Mouse (Mus musculus) heart, adult 8-10 months (tissue): Measurements from ENCODE around the gene Iqgap3. TPM values are rescaled to one million over a fixed set of nuclear protein-coding genes. Genes with fewer than 3 reads are reported as not detected.

ENCODE experiments used
- DNase-seq: peaks from one replicate; pipeline ENCODE4 v3.0.0; 2022; ENCODE audit warnings: low spot score
- total RNA-seq, 4 experiments: library from RNA; stranded (reverse); gene quantifications; 2 replicates each; pipeline ENCODE4 v1.2.4; 2022

The Iqgap3 gene
- total RNA-seq, 4 experiments from 2014 or later = 0.22 to 0.80 (median 0.45) TPM

GRCm38 (mm10) chr3:88094126-88094525, 12.4 kb downstream of the Iqgap3 start:
- no peak for DNase-seq

DNA sequence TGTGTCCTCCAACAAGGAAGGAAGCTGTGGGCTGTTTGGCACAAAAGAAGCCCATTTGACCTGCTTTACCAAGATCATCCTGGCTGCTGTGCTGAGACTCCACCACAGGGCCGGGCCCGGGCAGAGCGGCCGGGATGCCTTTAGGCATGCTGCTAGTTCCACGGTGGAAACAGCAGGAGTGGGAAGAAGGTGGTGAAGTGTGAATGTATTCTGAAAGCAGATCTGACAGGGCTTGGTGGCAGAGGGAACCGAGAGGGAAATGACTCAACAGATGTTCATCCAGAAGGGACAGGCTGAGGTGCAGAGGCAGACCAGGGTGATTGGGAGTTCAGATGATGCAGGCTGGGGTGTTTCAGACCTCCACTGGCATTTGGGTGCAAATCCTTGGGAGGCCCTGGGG, 15.9 kb downstream of the Iqgap3 start:
- no peak for DNase-seq

DNA sequence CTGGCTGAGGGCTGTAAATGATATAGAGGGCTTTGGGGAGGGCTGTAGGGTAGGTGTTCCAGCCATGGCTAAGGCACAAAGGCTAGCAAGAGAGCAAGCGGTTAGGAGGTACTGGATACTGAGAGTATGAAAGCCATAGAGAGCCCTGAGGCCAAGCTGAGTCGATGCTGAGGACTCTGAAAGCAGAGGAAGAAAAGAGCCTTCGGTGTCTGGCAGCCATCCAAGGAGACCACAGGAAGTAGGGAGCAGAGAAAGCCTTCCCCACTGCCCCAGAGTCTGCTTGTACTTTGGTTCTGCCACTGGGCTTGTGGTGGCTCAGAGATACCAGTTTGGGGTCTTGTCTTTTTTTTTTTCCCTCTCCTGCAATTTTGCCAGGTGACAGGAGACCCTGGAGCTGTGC, 18.5 kb downstream of the Iqgap3 start:
- DNase-seq = no peak

DNA sequence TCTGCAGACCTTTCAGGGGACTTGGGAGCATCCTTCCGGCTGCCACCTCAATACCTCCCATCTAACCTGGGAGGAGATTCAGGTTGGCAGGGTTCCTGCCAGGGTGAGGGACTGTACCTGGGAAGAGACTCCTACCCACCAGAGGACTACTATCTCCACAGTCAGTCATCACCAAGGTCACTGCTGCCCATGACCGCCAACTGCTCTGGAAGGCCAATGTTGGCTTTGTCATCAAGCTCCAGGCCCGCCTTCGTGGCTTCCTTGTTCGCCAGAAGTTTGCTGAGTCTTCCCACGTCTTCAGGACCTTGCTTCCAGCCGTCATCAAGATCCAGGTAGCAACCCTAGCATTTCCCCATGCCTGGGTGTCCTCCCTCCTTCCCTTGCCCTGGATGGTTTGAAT, 20.0 kb downstream of the Iqgap3 start:
- DNase-seq = no peak

- DNase-seq = no peak
Measured at GRCm38 (mm10) chr3:88102196-88102595, 20.4 kb downstream of the Iqgap3 start.

DNA sequence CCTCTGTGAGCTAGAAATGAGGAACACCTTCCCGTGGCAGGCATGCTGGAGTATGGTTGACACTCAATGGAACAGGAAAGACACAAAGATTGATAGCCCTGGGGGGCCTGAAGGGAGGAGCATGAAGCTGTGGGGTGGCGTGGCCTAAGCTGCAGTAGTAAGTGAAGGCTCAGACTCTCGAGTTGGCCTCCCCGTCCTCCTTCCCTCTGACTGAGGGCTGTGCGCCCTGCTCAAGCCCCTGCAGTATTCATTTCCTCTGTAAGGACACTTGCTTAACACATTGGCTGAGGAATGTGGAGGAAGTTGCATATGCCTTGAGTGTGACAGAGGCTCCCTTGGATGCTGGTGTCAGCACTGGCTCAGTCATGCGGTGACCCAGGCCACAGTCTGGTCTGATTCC, 20.8 kb downstream of the Iqgap3 start:
- DNase-seq = peak; percentile 16

DNA sequence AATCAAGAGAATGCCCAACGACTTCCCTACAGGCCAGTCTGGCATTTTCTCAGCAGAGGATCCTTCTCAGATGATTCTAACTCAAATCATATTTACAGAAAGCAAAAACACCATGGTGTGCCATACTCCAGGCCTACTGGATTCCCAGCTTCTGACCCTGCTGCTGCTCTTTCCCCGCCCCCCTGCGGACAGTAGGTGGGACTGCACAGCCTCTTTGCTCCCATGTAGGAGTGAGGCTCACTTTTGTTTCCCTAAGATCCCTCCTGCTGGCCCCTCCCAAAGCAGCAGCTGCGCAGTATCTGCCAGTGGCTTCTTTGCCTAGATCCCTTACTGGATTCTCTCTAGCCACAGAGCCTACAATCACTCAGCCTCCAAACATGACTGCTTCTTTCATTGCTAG, 24.4 kb downstream of the Iqgap3 start:
- no peak for DNase-seq

DNA sequence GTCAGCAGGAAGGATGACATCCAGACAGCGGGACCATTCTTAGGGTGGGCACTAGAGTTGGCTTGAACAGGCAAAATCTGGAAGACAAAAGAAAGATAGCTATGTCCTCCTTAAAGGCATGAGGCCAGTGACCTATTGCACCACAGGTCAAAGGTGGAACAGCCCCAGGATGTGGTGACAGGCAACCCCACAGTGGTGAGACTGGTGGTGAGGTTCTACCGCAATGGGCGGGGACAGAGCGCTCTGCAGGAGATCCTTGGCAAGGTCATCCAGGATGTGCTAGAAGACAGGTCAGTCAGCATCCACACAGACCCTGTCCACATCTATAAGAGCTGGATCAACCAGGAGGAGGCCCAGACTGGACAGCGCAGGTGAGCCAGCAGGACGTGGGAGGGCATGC, 27.4 kb downstream of the Iqgap3 start:
- no peak for DNase-seq

- no peak for DNase-seq
Measured at GRCm38 (mm10) chr3:88114396-88114795, 32.6 kb downstream of the Iqgap3 start.

- DNase-seq = peak; percentile 79
Measured at GRCm38 (mm10) chr3:88120117-88120651, 38.4 kb downstream of the Iqgap3 start.

- no peak for DNase-seq
Measured at GRCm38 (mm10) chr3:88121164-88122131, 39.7 kb downstream of the Iqgap3 start.

DNA sequence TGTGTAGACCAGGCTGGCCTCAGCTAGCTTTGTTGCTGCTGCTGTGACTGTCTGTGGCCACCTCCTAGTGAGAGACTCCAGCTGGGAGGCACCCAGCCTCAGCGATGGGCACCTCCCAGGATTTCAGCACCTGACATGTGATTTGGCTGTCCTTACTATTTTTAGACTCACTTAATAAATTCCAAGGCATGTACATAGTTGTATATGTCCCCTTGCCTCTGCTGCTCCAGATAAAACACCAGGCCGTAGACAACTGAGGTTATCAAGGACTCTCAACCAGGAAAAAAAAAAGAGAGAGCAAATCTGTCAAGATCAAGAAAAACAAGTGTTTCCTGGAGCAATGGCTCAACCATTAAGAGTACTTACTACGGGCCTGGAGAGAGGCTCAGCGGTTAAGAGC, 43.4 kb downstream of the Iqgap3 start:
- no peak for DNase-seq

GRCm38 (mm10) chr3:88126181-88126580, 44.4 kb downstream of the Iqgap3 start:
- no peak for DNase-seq

GRCm38 (mm10) chr3:88127636-88128035, 45.9 kb downstream of the Iqgap3 start:
- DNase-seq = no peak

- no peak for DNase-seq
Measured at GRCm38 (mm10) chr3:88128056-88128455, 46.3 kb downstream of the Iqgap3 start.

DNA sequence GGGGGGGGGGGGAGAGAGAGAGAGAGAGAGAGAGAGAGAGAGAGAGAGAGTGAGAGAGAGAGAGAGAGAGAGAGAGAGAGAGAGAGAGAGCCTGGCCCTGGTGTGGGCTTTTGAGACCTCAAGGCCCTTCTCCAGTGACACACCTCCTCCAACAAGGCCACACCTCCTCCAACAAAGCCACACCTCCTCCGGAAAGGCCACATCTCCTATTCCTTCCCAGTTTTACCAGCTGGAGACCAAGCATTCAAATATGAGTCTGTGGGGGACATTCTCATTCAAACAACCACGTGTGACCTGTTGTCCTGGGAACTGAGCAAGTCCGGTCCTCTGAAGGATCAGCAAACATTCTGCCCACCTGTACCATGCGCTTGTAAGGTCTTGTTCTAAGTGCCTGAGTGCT, 47.2 kb downstream of the Iqgap3 start:
- no peak for DNase-seq

DNA sequence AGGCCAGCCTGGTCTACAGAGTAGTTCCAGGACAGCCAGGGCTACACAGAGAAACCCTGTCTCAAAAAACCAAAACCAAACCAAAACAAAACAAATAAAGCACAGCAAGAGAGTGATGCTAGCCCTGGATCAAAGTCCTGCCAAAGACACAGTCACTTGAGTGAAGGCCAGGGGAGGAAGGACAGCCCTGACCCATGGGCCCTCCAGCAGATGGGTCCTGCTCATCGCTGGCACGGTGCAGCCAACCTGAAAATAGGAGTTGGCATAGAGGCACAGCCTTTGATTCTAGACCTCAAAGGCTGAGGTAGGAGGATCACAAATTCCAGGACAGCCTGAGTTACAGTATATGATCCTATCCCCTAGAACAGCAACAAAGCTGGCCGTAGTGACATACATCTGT, 49.3 kb downstream of the Iqgap3 start:
- DNase-seq = no peak

DNA sequence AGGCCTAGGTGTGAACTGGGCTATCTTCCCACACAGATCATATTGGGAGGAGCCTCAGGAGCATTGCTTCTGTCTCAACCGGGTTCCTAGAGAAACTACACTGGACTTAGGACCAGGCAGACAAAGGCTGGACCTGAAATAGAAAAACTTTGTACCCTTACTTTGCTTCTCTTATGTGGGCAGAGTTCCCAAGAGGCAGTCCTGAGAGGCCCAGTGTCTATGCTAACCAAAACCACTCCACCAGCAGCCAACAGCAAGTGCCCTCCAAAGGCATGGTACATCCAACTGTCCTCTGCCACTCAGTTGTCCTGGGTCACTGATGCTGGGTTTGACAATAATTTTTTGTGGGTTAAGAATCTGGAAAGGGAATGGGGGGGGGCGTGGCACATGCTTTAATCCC, 50.7 kb downstream of the Iqgap3 start:
- DNase-seq = no peak

DNA sequence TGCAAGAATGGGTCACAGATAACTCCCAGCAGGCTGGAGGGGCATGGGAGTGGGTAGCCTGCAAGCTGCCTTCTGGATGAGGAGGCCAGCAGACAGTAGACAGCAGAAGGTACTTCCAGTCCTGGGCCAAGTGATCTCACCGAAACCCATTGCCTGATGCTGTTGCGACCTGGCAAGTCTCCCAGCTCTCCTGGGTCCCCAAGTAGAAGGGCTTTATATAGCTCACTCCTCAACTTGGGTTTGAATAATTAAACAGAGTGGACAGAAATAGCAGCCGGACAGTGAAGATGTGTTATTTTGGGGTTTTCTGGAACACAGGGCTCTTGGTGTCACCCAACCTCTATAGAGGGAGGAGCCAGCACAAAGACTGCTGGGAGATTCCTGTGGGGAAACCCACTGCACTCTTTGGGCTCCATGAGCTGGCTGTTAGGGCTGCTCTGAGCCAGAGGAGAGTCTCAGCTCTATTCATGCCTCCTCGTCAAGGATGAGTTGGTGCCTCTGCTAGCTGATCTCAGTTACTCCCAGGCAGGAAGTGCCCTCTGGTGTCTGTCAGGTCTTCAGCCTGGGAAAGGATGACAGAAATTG, 51.5 kb downstream of the Iqgap3 start:
- peak; percentile 78 for DNase-seq

- no peak for DNase-seq
Measured at GRCm38 (mm10) chr3:88136346-88136745, 54.6 kb downstream of the Iqgap3 start.

- DNase-seq = no peak
Measured at GRCm38 (mm10) chr3:88136945-88137494, 55.2 kb downstream of the Iqgap3 start.

DNA sequence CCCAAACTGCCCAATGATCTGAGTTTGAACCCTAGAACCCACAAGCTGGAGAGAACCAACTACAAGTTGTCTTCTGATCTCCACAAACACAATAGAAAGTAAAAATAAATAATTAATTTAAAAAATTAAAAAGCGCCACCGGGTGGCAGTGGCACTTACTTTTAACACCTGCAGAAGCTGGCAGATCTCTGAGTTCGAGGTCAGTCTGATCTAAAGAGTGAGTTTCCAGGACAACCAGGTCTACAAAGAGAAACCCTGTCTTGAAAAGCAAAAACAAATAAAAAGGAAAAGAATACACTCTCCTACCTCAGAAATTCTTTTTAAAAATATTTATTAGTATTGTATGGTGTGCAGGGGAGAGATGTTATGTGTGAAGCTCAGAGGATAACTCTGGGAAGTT, 56.0 kb downstream of the Iqgap3 start:
- DNase-seq = no peak
